Mouse (Mus musculus): ENCODE results near the gene Gm128.

DNA sequence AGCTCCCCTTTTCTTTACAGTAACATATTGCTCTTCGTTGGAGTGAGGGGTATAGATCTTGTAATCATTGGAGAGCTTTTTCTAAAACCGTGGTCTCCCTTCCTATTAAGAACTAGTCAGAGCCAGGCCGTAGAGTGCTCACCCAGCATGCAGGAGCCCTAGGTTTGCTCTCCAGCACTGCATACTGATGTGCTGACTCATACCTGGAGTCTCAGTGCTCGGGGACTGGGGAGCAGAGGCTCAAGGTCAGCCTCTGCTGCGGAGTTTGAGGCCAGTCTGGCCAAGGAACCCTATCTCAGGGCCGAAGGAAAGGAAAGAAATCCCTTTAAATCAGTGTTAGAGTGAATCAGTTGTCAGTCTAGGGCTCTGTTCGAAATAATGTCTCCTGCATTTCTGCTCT, 8.6 kb downstream of the Gm128 start:
- TF ChIP-seq POLR2A (IDR thresholded peaks at IDR 0.05; ENCODE audit: borderline replicate concordance, low read depth, low read length) (no peak), CTCF (IDR thresholded peaks at IDR 0.05; ENCODE audit: low read depth, low read length) (no peak)

Measured in bone marrow macrophage, adult 2 months (primary cell).